In the genomic region with DNA sequence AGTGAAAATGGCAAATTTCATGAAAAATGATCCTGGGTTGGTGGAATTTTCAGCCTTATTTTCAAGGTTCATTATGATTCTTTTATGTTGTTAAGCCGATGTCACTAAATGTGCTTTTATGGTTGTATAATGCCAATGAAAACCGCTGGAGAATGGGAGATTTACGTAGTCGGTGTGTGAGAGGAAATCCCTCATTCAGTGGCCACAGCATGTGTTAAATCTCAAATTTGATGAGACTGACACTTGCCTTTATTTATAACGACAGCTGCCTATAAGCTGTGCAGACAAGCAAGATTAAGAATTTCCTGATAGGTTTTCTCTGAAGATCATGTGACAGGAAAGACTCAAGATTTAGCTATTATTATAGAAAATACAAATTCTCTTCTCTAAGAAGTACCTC, we compare ENCODE assay signal across 29 mouse cellular contexts.
DNase-seq lines count a peak whose midpoint lies in the region; ATAC-seq and TF ChIP-seq lines count a peak whose summit lies in the region.
"Had no signal": no experiment of that assay in that cellular context is flagged by ENCODE, and none has a peak within 500 bp of the region (broad histone marks: within the 10 kb centered on the region; RNA-seq: fewer than 3 reads in every experiment).

No protein-coding gene starts in this region.

- H3K9me3 ChIP-seq in midbrain, embryonic 11.5 days (ENCODE audit: control insufficient read depth, low read length) = no peaks in the 10 kb centered on the region
- no peaks in the 10 kb centered on the region for H3K9me3 ChIP-seq in midbrain, embryonic 10.5 days (replicated peaks)
- no peaks in the 10 kb centered on the region for H3K9me3 ChIP-seq in midbrain, embryonic 14.5 days (ENCODE audit: control insufficient read depth, low read length)
- H3K9me3 ChIP-seq in midbrain, postnatal 0 days (ENCODE audit: low read length) = no peaks in the 10 kb centered on the region
- no peaks in the 10 kb centered on the region for H3K9me3 ChIP-seq in liver, embryonic 11.5 days (ENCODE audit: control insufficient read depth, low read length)
- H3K9me3 ChIP-seq: embryonic facial prominence, embryonic 12.5 days; embryonic facial prominence, embryonic 15.5 days; forebrain, embryonic 15.5 days; heart, embryonic 10.5 days; heart, embryonic 13.5 days had no signal

- H3K4me1 ChIP-seq in midbrain, embryonic 11.5 days (ENCODE audit: control insufficient read depth, insufficient read depth, low read length) = no peaks in the 10 kb centered on the region
- H3K4me1 ChIP-seq in midbrain, embryonic 10.5 days = no peaks in the 10 kb centered on the region; the same call in 1 of the 2 replicates
- H3K4me1 ChIP-seq in midbrain, embryonic 14.5 days (ENCODE audit: control insufficient read depth, insufficient read depth, low read length) = no peaks in the 10 kb centered on the region
- H3K4me1 ChIP-seq in midbrain, postnatal 0 days (ENCODE audit: insufficient read depth, low read length) = no peaks in the 10 kb centered on the region
- no peaks in the 10 kb centered on the region for H3K4me1 ChIP-seq in liver, embryonic 11.5 days (replicated peaks; ENCODE audit: control insufficient read depth, insufficient read depth, low read length)
- H3K4me1 ChIP-seq: embryonic facial prominence, embryonic 12.5 days; embryonic facial prominence, embryonic 15.5 days; forebrain, embryonic 15.5 days; heart, embryonic 10.5 days; heart, embryonic 13.5 days had no signal

- TF ChIP-seq CTCF in midbrain, postnatal 0 days (IDR thresholded peaks at IDR 0.05) = no peak

- H3K4me2 ChIP-seq in midbrain, embryonic 11.5 days = no peak overlapping the region
- no peak overlapping the region for H3K4me2 ChIP-seq in midbrain, embryonic 14.5 days (ENCODE audit: low read length)
- H3K4me2 ChIP-seq in midbrain, postnatal 0 days (ENCODE audit: low read depth, low read length, poor library complexity, severe bottlenecking) = no peak overlapping the region
- no peak overlapping the region for H3K4me2 ChIP-seq in liver, embryonic 11.5 days
- H3K4me2 ChIP-seq: embryonic facial prominence, embryonic 12.5 days; embryonic facial prominence, embryonic 15.5 days; forebrain, embryonic 15.5 days; heart, embryonic 13.5 days; hindbrain, embryonic 14.5 days had no signal

- H3K36me3 ChIP-seq in midbrain, embryonic 11.5 days (ENCODE audit: control insufficient read depth, insufficient read depth, low read length) = no peaks in the 10 kb centered on the region
- H3K36me3 ChIP-seq in midbrain, embryonic 10.5 days = no peaks in the 10 kb centered on the region
- H3K36me3 ChIP-seq in midbrain, embryonic 14.5 days (ENCODE audit: control insufficient read depth, insufficient read depth, low read length) = no peaks in the 10 kb centered on the region
- H3K36me3 ChIP-seq in midbrain, postnatal 0 days (ENCODE audit: insufficient read depth, low read length) = no peaks in the 10 kb centered on the region
- no peaks in the 10 kb centered on the region for H3K36me3 ChIP-seq in liver, embryonic 11.5 days (ENCODE audit: control insufficient read depth, insufficient read depth, low read length)
- H3K36me3 ChIP-seq: embryonic facial prominence, embryonic 12.5 days; embryonic facial prominence, embryonic 15.5 days; forebrain, embryonic 15.5 days; G1E; heart, embryonic 10.5 days; heart, embryonic 13.5 days had no signal

- H3K4me3 ChIP-seq in midbrain, embryonic 11.5 days (ENCODE audit: low read depth, low read length) = no peak overlapping the region
- no peak overlapping the region for H3K4me3 ChIP-seq in midbrain, embryonic 10.5 days
- no peak overlapping the region for H3K4me3 ChIP-seq in midbrain, embryonic 14.5 days (replicated peaks; ENCODE audit: low read depth, low read length)
- no peak overlapping the region for H3K4me3 ChIP-seq in midbrain, postnatal 0 days (ENCODE audit: low read depth, low read length)
- H3K4me3 ChIP-seq in liver, embryonic 11.5 days (ENCODE audit: low read depth, low read length) = no peak overlapping the region
- H3K4me3 ChIP-seq: embryonic facial prominence, embryonic 12.5 days; embryonic facial prominence, embryonic 15.5 days; forebrain, embryonic 15.5 days; heart, adult 2 months; heart, embryonic 10.5 days; heart, embryonic 13.5 days had no signal

- H3K27me3 ChIP-seq in midbrain, embryonic 11.5 days (ENCODE audit: control insufficient read depth, insufficient read depth, low read length) = no peaks in the 10 kb centered on the region
- peaks cover 11% of the 10 kb centered on the region; the same call in 1 of the 2 replicates for H3K27me3 ChIP-seq in midbrain, embryonic 10.5 days (ENCODE audit: low read depth, poor library complexity, severe bottlenecking)
- no peaks in the 10 kb centered on the region for H3K27me3 ChIP-seq in midbrain, embryonic 14.5 days (ENCODE audit: control insufficient read depth, insufficient read depth, low read length)
- H3K27me3 ChIP-seq in midbrain, postnatal 0 days (ENCODE audit: insufficient read depth, low read length) = no peaks in the 10 kb centered on the region
- H3K27me3 ChIP-seq in liver, embryonic 11.5 days (replicated peaks; ENCODE audit: control insufficient read depth, insufficient read depth, low read length) = no peaks in the 10 kb centered on the region
- H3K27me3 ChIP-seq: CH12.LX; embryonic facial prominence, embryonic 12.5 days; embryonic facial prominence, embryonic 15.5 days; forebrain, embryonic 15.5 days; heart, embryonic 13.5 days; Patski had no signal

- peak; percentile 15 for DNase-seq in embryo, embryonic 10.5 days (ENCODE audit: low spot score)
- no peak for DNase-seq in embryo, embryonic 11 days
- peak; percentile 86 for DNase-seq in midbrain, embryonic 11.5 days (ENCODE audit: low spot score, missing footprints)
- no peak for DNase-seq in midbrain, embryonic 10.5 days (ENCODE audit: low spot score)
- peak; percentile 42 for DNase-seq in midbrain, embryonic 14.5 days
- no peak for DNase-seq in midbrain, postnatal 0 days (ENCODE audit: low spot score)
- DNase-seq in liver, embryonic 11.5 days (ENCODE audit: low spot score) = no peak
- DNase-seq: adrenal gland, postnatal 10 days; adrenal gland, postnatal 36 days; B cell, adult 2 months; cerebellum, adult 11 months; cerebellum, adult 2 months; cerebellum, adult 9-11 months; cerebellum, postnatal 25 days; gastrocnemius, postnatal 10 days; gastrocnemius, postnatal 36 days; heart, adult 2 months; heart, postnatal 14 days; heart, postnatal 4 days had no signal

- H3K27ac ChIP-seq in midbrain, embryonic 11.5 days (ENCODE audit: low read depth, low read length) = no peak overlapping the region
- H3K27ac ChIP-seq in midbrain, embryonic 10.5 days (replicated peaks) = no peak overlapping the region
- H3K27ac ChIP-seq in midbrain, embryonic 14.5 days (replicated peaks; ENCODE audit: low read depth, low read length) = no peak overlapping the region
- H3K27ac ChIP-seq in midbrain, postnatal 0 days (ENCODE audit: low read depth, low read length) = no peak overlapping the region
- no peak overlapping the region for H3K27ac ChIP-seq in liver, embryonic 11.5 days (ENCODE audit: low read depth, low read length)
- H3K27ac ChIP-seq: embryonic facial prominence, embryonic 12.5 days; embryonic facial prominence, embryonic 15.5 days; forebrain, embryonic 15.5 days; heart, adult 2 months; heart, embryonic 10.5 days; heart, embryonic 13.5 days; hindbrain, embryonic 14.5 days; hindbrain, postnatal 0 days had no signal

- H3K9ac ChIP-seq in midbrain, embryonic 11.5 days (ENCODE audit: low read length) = no peak overlapping the region
- H3K9ac ChIP-seq in midbrain, embryonic 14.5 days (replicated peaks; ENCODE audit: low read length) = no peak overlapping the region
- H3K9ac ChIP-seq in midbrain, postnatal 0 days (replicated peaks; ENCODE audit: low read length, poor library complexity, severe bottlenecking) = no peak overlapping the region
- no peak overlapping the region for H3K9ac ChIP-seq in liver, embryonic 11.5 days (ENCODE audit: low read depth, low read length)
- H3K9ac ChIP-seq: embryonic facial prominence, embryonic 12.5 days; embryonic facial prominence, embryonic 15.5 days; forebrain, embryonic 15.5 days; heart, embryonic 13.5 days; hindbrain, embryonic 14.5 days had no signal

- peak; percentile 68 for ATAC-seq in midbrain, embryonic 11.5 days (ENCODE audit: low FRiP score)
- no peak for ATAC-seq in midbrain, embryonic 14.5 days (ENCODE audit: low FRiP score, low TSS enrichment)
- no peak for ATAC-seq in midbrain, postnatal 0 days (ENCODE audit: low FRiP score)
- ATAC-seq in liver, embryonic 11.5 days (replicated peaks; ENCODE audit: low FRiP score) = no peak
- ATAC-seq: forebrain, embryonic 15.5 days; hindbrain, postnatal 0 days; Patski had no signal

- whole genome bisulfite sequencing in midbrain, embryonic 11.5 days = 25% methylated on average over 5 of the region's 5 CpGs
- WGBS in midbrain, embryonic 10.5 days = 48% methylated on average over 5 of the region's 5 CpGs
- WGBS in midbrain, embryonic 14.5 days = 11% methylated on average over 5 of the region's 5 CpGs
- 17% methylated on average over 5 of the region's 5 CpGs for WGBS in midbrain, postnatal 0 days
- WGBS in liver, embryonic 11.5 days = 68% methylated on average over 5 of the region's 5 CpGs

Comparison
In these comparisons a context has a peak if more than half of its experiments do, and no peak if none do; other contexts are left out.
1. DNase-seq: peak in embryo, embryonic 10.5 days (single experiment), midbrain, embryonic 11.5 days (single experiment) and midbrain, embryonic 14.5 days (single experiment); none in embryo, embryonic 11 days (single experiment), midbrain, embryonic 10.5 days (single experiment), midbrain, postnatal 0 days (single experiment) and liver, embryonic 11.5 days (single experiment).